ENCODE assay signal across 18 mouse cellular contexts in the genomic region with DNA sequence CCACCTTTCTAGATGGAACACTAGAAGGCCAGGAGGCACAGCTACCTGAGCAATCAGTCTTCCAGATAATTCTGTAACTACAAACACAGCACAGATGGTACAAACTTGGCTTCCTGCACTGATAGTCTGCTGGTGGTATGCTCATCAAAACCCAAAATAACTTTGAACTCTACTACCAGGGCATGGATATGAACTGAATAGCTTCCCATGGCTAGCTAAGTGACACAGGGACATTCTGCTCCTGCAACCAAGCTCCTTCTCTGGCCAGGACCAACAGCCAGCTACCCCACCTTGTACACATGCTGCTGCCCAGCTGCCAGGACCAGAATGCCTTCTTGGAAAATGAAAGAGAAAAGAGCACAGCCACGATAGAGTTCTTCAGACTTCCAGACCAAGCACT.
A peak's percentile ranks its signal among the peaks of the same experiment; 100 is the strongest.
DNase-seq lines count a peak whose midpoint lies in the region; ATAC-seq lines count a peak whose summit lies in the region.
"Had no signal": no experiment of that assay in that cellular context is flagged by ENCODE, and none has a peak within 500 bp of the region (broad histone marks: within the 10 kb centered on the region; RNA-seq: fewer than 3 reads in every experiment).

No protein-coding gene starts in this region.

- no peak overlapping the region for H3K4me2 ChIP-seq in heart, embryonic 11.5 days
- H3K4me2 ChIP-seq: limb, embryonic 15.5 days; liver, embryonic 15.5 days; midbrain, embryonic 11.5 days had no signal

- no peak overlapping the region for H3K9ac ChIP-seq in heart, embryonic 11.5 days (ENCODE audit: low read depth, low read length)
- H3K9ac ChIP-seq: limb, embryonic 15.5 days; liver, embryonic 15.5 days had no signal

- DNase-seq in heart, adult 18-20 months: peak; percentile 22 to 57
- DNase-seq in cerebellum, adult 11 months: peak; percentile 71
- DNase-seq in cerebellum, adult 8-10 months: peak; percentile 73
- peak; percentile 30 to 63 for DNase-seq in gastrocnemius, adult 8-10 months (ENCODE audit: low spot score in 2 of 2)
- no peak for DNase-seq in lung, postnatal 25 days (ENCODE audit: low spot score)
- DNase-seq in urinary bladder, postnatal 4 days (ENCODE audit: low spot score in 2 of 2): no peak
- DNase-seq: adrenal gland, postnatal 36 days; B cell, adult 2 months; embryo, embryonic 11 days; layer of hippocampus, postnatal 36 days; thymus, postnatal 14 days had no signal

- no peak overlapping the region for H3K27ac ChIP-seq in heart, embryonic 11.5 days (ENCODE audit: low read depth, low read length)
- H3K27ac ChIP-seq: hindbrain, postnatal 0 days; limb, embryonic 15.5 days; liver, embryonic 15.5 days had no signal

- WGBS in heart, embryonic 11.5 days (ENCODE audit: insufficient replicate concordance): 85% methylated on average over 1 of the region's 1 CpGs

- no peaks in the 10 kb centered on the region for H3K27me3 ChIP-seq in heart, embryonic 11.5 days (ENCODE audit: control insufficient read depth, insufficient read depth, low read length)
- H3K27me3 ChIP-seq: limb, embryonic 15.5 days; liver, embryonic 15.5 days had no signal

- ATAC-seq in heart, embryonic 11.5 days (replicated peaks; ENCODE audit: insufficient number of reproducible peaks, low FRiP score, low TSS enrichment): no peak
- no peak for ATAC-seq in erythroblast, adult 5-6 weeks (replicated peaks; ENCODE audit: low FRiP score, poor library complexity, severe bottlenecking)
- ATAC-seq: hindbrain, postnatal 0 days; intestine, postnatal 0 days had no signal

- H3K4me1 ChIP-seq in heart, embryonic 11.5 days (ENCODE audit: control insufficient read depth, insufficient read depth, low read length): no peaks in the 10 kb centered on the region
- H3K4me1 ChIP-seq: limb, embryonic 15.5 days; liver, embryonic 15.5 days had no signal

- no peaks in the 10 kb centered on the region for H3K9me3 ChIP-seq in heart, embryonic 11.5 days (replicated peaks; ENCODE audit: control insufficient read depth, low read length)
- H3K9me3 ChIP-seq: limb, embryonic 15.5 days; liver, embryonic 15.5 days had no signal

- H3K36me3 ChIP-seq in heart, embryonic 11.5 days (ENCODE audit: control insufficient read depth, insufficient read depth, low read length): no peaks in the 10 kb centered on the region
- H3K36me3 ChIP-seq: limb, embryonic 15.5 days; liver, embryonic 15.5 days had no signal

- no peak overlapping the region for H3K4me3 ChIP-seq in heart, embryonic 11.5 days (ENCODE audit: low read depth, low read length)
- H3K4me3 ChIP-seq: limb, embryonic 15.5 days; liver, embryonic 15.5 days had no signal

Comparison
In these comparisons a context has a peak if more than half of its experiments do, and no peak if none do; other contexts are left out.
1. DNase-seq: peak in heart, adult 18-20 months (2 of 2), cerebellum, adult 11 months (single experiment), cerebellum, adult 8-10 months (single experiment) and gastrocnemius, adult 8-10 months (2 of 2); none in lung, postnatal 25 days (single experiment) and urinary bladder, postnatal 4 days (0 of 2).